Mouse (Mus musculus) CH12.LX (cell line): ENCODE results near the gene Ctnnd2.

ENCODE experiments used
- CTCF ChIP-seq, 2 experiments: IDR thresholded peaks in 1 of 2; conservative IDR thresholded peaks in 1 of 2; 2 replicates each; pipeline ENCODE4 v1.5.1; 2011 to 2012; ENCODE audit warnings: low read depth in 2 of 2, low read length in 2 of 2, improper control_type of control experiment in 1 of 2, inconsistent platforms in 1 of 2, mild to moderate bottlenecking in 1 of 2, moderate library complexity in 1 of 2
- ELF1 ChIP-seq: IDR thresholded peaks from 2 replicates; pipeline ENCODE4 v1.6.1; 2014; ENCODE audit warnings: low read depth, mild to moderate bottlenecking, inconsistent platforms, low read length, improper control_type of control experiment
- MAX ChIP-seq: IDR thresholded peaks from 2 replicates; pipeline ENCODE4 v1.6.1; 2011; ENCODE audit warnings: low read length, improper control_type of control experiment
- MEF2A ChIP-seq: IDR thresholded peaks from 2 replicates; pipeline ENCODE4 v1.6.1; 2014; ENCODE audit warnings: low read depth, mild to moderate bottlenecking, inconsistent platforms, low read length, improper control_type of control experiment, borderline replicate concordance
- POLR2A ChIP-seq: IDR thresholded peaks from 2 replicates; pipeline ENCODE4 v1.6.1; 2011; ENCODE audit warnings: low read depth, mild to moderate bottlenecking, improper control_type of control experiment, low read length
- ZC3H11A ChIP-seq: IDR thresholded peaks from 2 replicates; pipeline ENCODE4 v1.6.1; 2012; ENCODE audit warnings: low read depth, mild to moderate bottlenecking, inconsistent platforms, low read length, improper control_type of control experiment

GRCm38 (mm10) chr15:30867429-30867828, 695.0 kb downstream of the Ctnnd2 start:
- TF ChIP-seq MAX: no peak
- TF ChIP-seq ZC3H11A: no peak
- TF ChIP-seq CTCF (conservative IDR thresholded peaks at IDR 0.05 in 1 of 2, IDR thresholded peaks at IDR 0.05 in 1 of 2; ENCODE audit: low read depth in 2 of 2, low read length in 2 of 2): no peak
- TF ChIP-seq POLR2A: no peak
- no peak for TF ChIP-seq ELF1
- TF ChIP-seq MEF2A: no peak
